Mouse (Mus musculus): ENCODE measurements around the gene Ikzf3.

DNA sequence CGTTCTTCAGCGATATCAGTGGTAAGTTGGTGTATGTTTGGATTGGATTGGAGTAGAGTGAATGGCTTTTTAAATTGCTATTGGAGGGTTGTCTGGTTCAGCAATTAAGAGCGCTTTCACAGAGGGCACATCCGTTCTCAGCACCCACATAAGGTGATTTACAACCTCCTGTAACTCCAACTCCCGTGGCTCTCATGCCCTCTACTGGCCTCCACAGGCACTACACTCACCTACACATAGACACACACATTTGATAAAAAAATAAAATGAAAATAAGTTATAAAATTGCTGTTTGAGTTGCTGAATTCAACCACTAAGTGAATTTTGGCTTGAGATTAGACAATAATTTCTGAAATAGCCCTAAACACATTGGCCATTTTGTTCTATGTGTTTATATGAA is 5.5 kb downstream of the Ikzf3 start:
- no peak for TF ChIP-seq POLR2A (IDR thresholded peaks at IDR 0.05; ENCODE audit: control insufficient read depth, low read depth, low read length)
- peak; percentile 38; the same call in 1 of the 2 replicates for TF ChIP-seq CTCF (IDR thresholded peaks at IDR 0.05; ENCODE audit: control insufficient read depth, insufficient read depth, insufficient replicate concordance, low read depth, low read length)

Measured in testis, adult 2 months (tissue).